Mouse (Mus musculus) layer of hippocampus, adult 8-10 months (tissue): ENCODE data around the gene Pigyl. TPM values are rescaled to one million over a fixed set of nuclear protein-coding genes. Genes with fewer than 3 reads are reported as not detected.

Experiments used
- DNase-seq, 2 experiments: peaks; one replicate each; pipeline ENCODE4 v3.0.0; 2022; ENCODE audit warnings: low spot score in 2 of 2
- total RNA-seq, 4 experiments: library from RNA; stranded (reverse); gene quantifications; 2 replicates each; pipeline ENCODE4 v1.2.4; 2022

Pigyl gene
- total RNA-seq: 10 to 100 TPM; 37.1 to 47.5 (median 41.4) TPM

GRCm38 (mm10) chr9:22156497-22157245, at the start of gene Pigyl:
TSS of gene Pigyl (plus strand) at chr9:22156846.
- DNase-seq: peak; percentile 96 to 98

GRCm38 (mm10) chr9:22108194-22108593, 48.5 kb upstream of the Pigyl start:
- no peak for DNase-seq

- no peak for DNase-seq
Observed at GRCm38 (mm10) chr9:22115635-22116034, 41.0 kb upstream of the Pigyl start.

GRCm38 (mm10) chr9:22116086-22116485, 40.6 kb upstream of the Pigyl start:
- no peak for DNase-seq

- peak; percentile 94 to 96 for DNase-seq
Observed at GRCm38 (mm10) chr9:22116740-22117426, 39.8 kb upstream of the Pigyl start, which contains the start of gene Elof1. TSS of gene Elof1 (minus strand) at chr9:22117172.

- DNase-seq: peak in 1 of 2 experiments; percentile 43
Observed at GRCm38 (mm10) chr9:22117754-22118456, 38.7 kb upstream of the Pigyl start.

- DNase-seq: peak in 1 of 2 experiments; percentile 31
Observed at GRCm38 (mm10) chr9:22119543-22119942, 37.1 kb upstream of the Pigyl start.

- DNase-seq: no peak
Observed at GRCm38 (mm10) chr9:22121545-22121944, 35.1 kb upstream of the Pigyl start.

GRCm38 (mm10) chr9:22122005-22122404, 34.6 kb upstream of the Pigyl start:
- DNase-seq: no peak

GRCm38 (mm10) chr9:22123069-22123609, 33.5 kb upstream of the Pigyl start:
- no peak for DNase-seq

GRCm38 (mm10) chr9:22124169-22124568, 32.5 kb upstream of the Pigyl start:
- no peak for DNase-seq

GRCm38 (mm10) chr9:22125246-22126027, 31.2 kb upstream of the Pigyl start:
- no peak for DNase-seq

- DNase-seq: no peak
Observed at GRCm38 (mm10) chr9:22131226-22131981, 25.2 kb upstream of the Pigyl start.

- no peak for DNase-seq
Observed at GRCm38 (mm10) chr9:22132220-22132619, 24.4 kb upstream of the Pigyl start.

- no peak for DNase-seq
Observed at GRCm38 (mm10) chr9:22134246-22134890, 22.3 kb upstream of the Pigyl start.

GRCm38 (mm10) chr9:22134988-22135643, 21.5 kb upstream of the Pigyl start:
- DNase-seq: no peak

- DNase-seq: no peak
Observed at GRCm38 (mm10) chr9:22135644-22136390, 20.8 kb upstream of the Pigyl start, which contains the start of gene Acp5. TSS of gene Acp5 (minus strand) at chr9:22135711.
